Mouse (Mus musculus): ENCODE results near the gene Cd300c. TPM values are rescaled to one million over a fixed set of nuclear protein-coding genes. Genes with fewer than 3 reads are reported as not detected.
"Not testable (repeated sequence)": the region's sequence is repeated elsewhere in the genome, so short reads cannot be mapped to it uniquely, and the experiment has no call there.

Cd300c gene
- not detected in 2 replicates for polyA plus RNA-seq (2016; fragmentation: Nextera tagmentation; extraction: Ambion mirVana)

- WGBS, result 79% methylated on average over 9 of the region's 9 CpGs
- H3K4me1 ChIP-seq, result no peaks in the 10 kb centered on the region
Observed at GRCm38 (mm10) chr11:114968752-114969207, at the start of gene Cd300c. TSS of gene Cd300c (minus strand) at chr11:114969157.

GRCm38 (mm10) chr11:115016093-115016492, 47.1 kb upstream of the Cd300c start, which contains the start of gene Cd300ld2:
TSS of gene Cd300ld2 (minus strand) at chr11:115016193.
- H3K36me3 ChIP-seq; H3K27me3 ChIP-seq (replicated peaks); H3K27ac ChIP-seq; H3K4me2 ChIP-seq (replicated peaks); H3K4me3 ChIP-seq; H3K9me3 ChIP-seq; H3K9ac ChIP-seq; H3K4me1 ChIP-seq; ATAC-seq (ENCODE audit: low FRiP score, low read depth): not testable (repeated sequence)
- WGBS, result no CpG with 5 or more reads among the region's 7 CpGs

More at GRCm38 (mm10) chr11:114968752-114969207, at the start of gene Cd300c:
- no peak within 1 kb of the TSS for H3K4me3 ChIP-seq
- peaks cover under 1% of the 10 kb centered on the region; the same call in 1 of the 2 replicates for H3K9me3 ChIP-seq
- H3K36me3 ChIP-seq, result no peaks in the 10 kb centered on the region
- H3K4me2 ChIP-seq (replicated peaks), result no peak within 1 kb of the TSS
- H3K9ac ChIP-seq, result no peak within 1 kb of the TSS
- no peak for ATAC-seq (ENCODE audit: low FRiP score, low read depth)
- H3K27ac ChIP-seq, result no peak within 1 kb of the TSS
- H3K27me3 ChIP-seq (replicated peaks), result no peaks in the 10 kb centered on the region

GRCm38 (mm10) chr11:115004070-115004469, 35.1 kb upstream of the Cd300c start:
- no peak overlapping the region for H3K4me2 ChIP-seq (replicated peaks)
- WGBS, result 86% methylated on average over 5 of the region's 5 CpGs
- no peaks in the 10 kb centered on the region for H3K27me3 ChIP-seq (replicated peaks)
- no peaks in the 10 kb centered on the region for H3K36me3 ChIP-seq
- no peak for ATAC-seq (ENCODE audit: low FRiP score, low read depth)
- H3K9ac ChIP-seq, result no peak overlapping the region
- no peaks in the 10 kb centered on the region for H3K4me1 ChIP-seq
- no peak overlapping the region for H3K4me3 ChIP-seq
- no peak overlapping the region for H3K27ac ChIP-seq
- H3K9me3 ChIP-seq, result no peaks in the 10 kb centered on the region

GRCm38 (mm10) chr11:115001474-115002040, 32.6 kb upstream of the Cd300c start, which contains the start of gene Cd300c2:
TSS of gene Cd300c2 (minus strand) at chr11:115001880.
- 93% methylated on average over 7 of the region's 7 CpGs for WGBS
- no peak for ATAC-seq (ENCODE audit: low FRiP score, low read depth)
- 0 out of 2 replicates have a peak, but pooled peaks cover 5% of the 10 kb centered on the region for H3K27me3 ChIP-seq (replicated peaks)
- no peaks in the 10 kb centered on the region for H3K4me1 ChIP-seq
- H3K36me3 ChIP-seq, result no peaks in the 10 kb centered on the region
- no peak within 1 kb of the TSS for H3K9ac ChIP-seq
- H3K9me3 ChIP-seq, result no peaks in the 10 kb centered on the region
- H3K4me2 ChIP-seq (replicated peaks), result no peak within 1 kb of the TSS
- no peak within 1 kb of the TSS for H3K27ac ChIP-seq
- H3K4me3 ChIP-seq, result no peak within 1 kb of the TSS

GRCm38 (mm10) chr11:114989793-114990192, 20.8 kb upstream of the Cd300c start, which contains the start of gene Cd300ld:
TSS of gene Cd300ld (minus strand) at chr11:114989922.
- Histone ChIP-seq H3K4me1 (no peaks in the 10 kb centered on the region), H3K4me2 (replicated peaks) (no peak within 1 kb of the TSS), H3K4me3 (no peak within 1 kb of the TSS), H3K27ac (no peak within 1 kb of the TSS), H3K9me3 (no peaks in the 10 kb centered on the region), H3K36me3 (no peaks in the 10 kb centered on the region), H3K9ac (no peak within 1 kb of the TSS), H3K27me3 (replicated peaks) (no peaks in the 10 kb centered on the region)
- WGBS, result 82% methylated on average over 4 of the region's 4 CpGs
- ATAC-seq (ENCODE audit: low FRiP score, low read depth), result no peak

GRCm38 (mm10) chr11:114981866-114982265, 12.9 kb upstream of the Cd300c start:
- Histone ChIP-seq H3K9ac (no peak overlapping the region), H3K4me1 (no peaks in the 10 kb centered on the region), H3K4me3 (no peak overlapping the region), H3K27ac (no peak overlapping the region), H3K36me3 (no peaks in the 10 kb centered on the region), H3K4me2 (replicated peaks) (no peak overlapping the region), H3K9me3 (peaks cover 15% of the 10 kb centered on the region), H3K27me3 (replicated peaks) (no peaks in the 10 kb centered on the region)
- WGBS, result 68% methylated on average over 4 of the region's 4 CpGs
- no peak for ATAC-seq (ENCODE audit: low FRiP score, low read depth)

- Histone ChIP-seq H3K4me1 (no peaks in the 10 kb centered on the region), H3K36me3 (no peaks in the 10 kb centered on the region), H3K4me3 (no peak overlapping the region), H3K4me2 (replicated peaks) (no peak overlapping the region), H3K9ac (no peak overlapping the region), H3K27ac (no peak overlapping the region), H3K9me3 (peaks cover 5% of the 10 kb centered on the region; the same call in 1 of the 2 replicates), H3K27me3 (replicated peaks) (no peaks in the 10 kb centered on the region)
- 89% methylated on average over 10 of the region's 10 CpGs for WGBS
- no peak for ATAC-seq (ENCODE audit: low FRiP score, low read depth)
Observed at GRCm38 (mm10) chr11:114972726-114973125, 3.8 kb upstream of the Cd300c start.

- H3K36me3 ChIP-seq, result no peaks in the 10 kb centered on the region
- WGBS, result 56% methylated on average over 3 of the region's 3 CpGs
- ATAC-seq (ENCODE audit: low FRiP score, low read depth), result no peak
- no peaks in the 10 kb centered on the region for H3K9me3 ChIP-seq
- no peaks in the 10 kb centered on the region for H3K4me1 ChIP-seq
- no peak overlapping the region for H3K27ac ChIP-seq
- no peaks in the 10 kb centered on the region for H3K27me3 ChIP-seq (replicated peaks)
- no peak overlapping the region for H3K4me3 ChIP-seq
- no peak overlapping the region for H3K4me2 ChIP-seq (replicated peaks)
- no peak overlapping the region for H3K9ac ChIP-seq
Observed at GRCm38 (mm10) chr11:114965182-114965828, 3.7 kb downstream of the Cd300c start.

- Histone ChIP-seq H3K9ac (no peak overlapping the region), H3K4me2 (replicated peaks) (no peak overlapping the region), H3K4me1 (no peaks in the 10 kb centered on the region), H3K27ac (no peak overlapping the region), H3K36me3 (no peaks in the 10 kb centered on the region), H3K4me3 (no peak overlapping the region), H3K9me3 (no peaks in the 10 kb centered on the region), H3K27me3 (replicated peaks) (no peaks in the 10 kb centered on the region)
- ATAC-seq (ENCODE audit: low FRiP score, low read depth), result no peak
- WGBS, result 82% methylated on average over 1 of the region's 1 CpGs
Observed at GRCm38 (mm10) chr11:114960369-114960768, 8.6 kb downstream of the Cd300c start.

- Histone ChIP-seq H3K27ac (no peak within 1 kb of the TSS), H3K4me2 (replicated peaks) (no peak within 1 kb of the TSS), H3K9ac (no peak within 1 kb of the TSS), H3K27me3 (replicated peaks) (no peaks in the 10 kb centered on the region), H3K4me3 (no peak within 1 kb of the TSS), H3K9me3 (no peaks in the 10 kb centered on the region), H3K4me1 (no peaks in the 10 kb centered on the region), H3K36me3 (no peaks in the 10 kb centered on the region)
- no peak for ATAC-seq (ENCODE audit: low FRiP score, low read depth)
- 62% methylated on average over 6 of the region's 6 CpGs for WGBS
Observed at GRCm38 (mm10) chr11:114934144-114934543, 34.8 kb downstream of the Cd300c start, which contains the start of gene Cd300lb. TSS of gene Cd300lb (minus strand) at chr11:114934386.

- H3K9me3 ChIP-seq, result no peaks in the 10 kb centered on the region
- H3K4me2 ChIP-seq (replicated peaks), result no peak overlapping the region
- no peak overlapping the region for H3K9ac ChIP-seq
- 82% methylated on average over 4 of the region's 4 CpGs for WGBS
- H3K27me3 ChIP-seq (replicated peaks), result no peaks in the 10 kb centered on the region
- H3K36me3 ChIP-seq, result no peaks in the 10 kb centered on the region
- no peak overlapping the region for H3K4me3 ChIP-seq
- no peaks in the 10 kb centered on the region for H3K4me1 ChIP-seq
- no peak for ATAC-seq (ENCODE audit: low FRiP score, low read depth)
- no peak overlapping the region for H3K27ac ChIP-seq
Observed at GRCm38 (mm10) chr11:114933591-114933990, 35.4 kb downstream of the Cd300c start.

- no peaks in the 10 kb centered on the region for H3K27me3 ChIP-seq (replicated peaks)
- no peak overlapping the region for H3K9ac ChIP-seq
- H3K9me3 ChIP-seq, result no peaks in the 10 kb centered on the region
- H3K4me3 ChIP-seq, result no peak overlapping the region
- H3K4me1 ChIP-seq, result no peaks in the 10 kb centered on the region
- H3K27ac ChIP-seq, result no peak overlapping the region
- no peak overlapping the region for H3K4me2 ChIP-seq (replicated peaks)
- WGBS, result 80% methylated on average over 5 of the region's 5 CpGs
- no peaks in the 10 kb centered on the region for H3K36me3 ChIP-seq
- ATAC-seq (ENCODE audit: low FRiP score, low read depth), result no peak
Observed at GRCm38 (mm10) chr11:114931041-114931440, 37.9 kb downstream of the Cd300c start.

Data from neural tube, embryonic 12.5 days (tissue).